Comparison of ENCODE assay signal across 25 mouse cellular contexts in the genomic region with DNA sequence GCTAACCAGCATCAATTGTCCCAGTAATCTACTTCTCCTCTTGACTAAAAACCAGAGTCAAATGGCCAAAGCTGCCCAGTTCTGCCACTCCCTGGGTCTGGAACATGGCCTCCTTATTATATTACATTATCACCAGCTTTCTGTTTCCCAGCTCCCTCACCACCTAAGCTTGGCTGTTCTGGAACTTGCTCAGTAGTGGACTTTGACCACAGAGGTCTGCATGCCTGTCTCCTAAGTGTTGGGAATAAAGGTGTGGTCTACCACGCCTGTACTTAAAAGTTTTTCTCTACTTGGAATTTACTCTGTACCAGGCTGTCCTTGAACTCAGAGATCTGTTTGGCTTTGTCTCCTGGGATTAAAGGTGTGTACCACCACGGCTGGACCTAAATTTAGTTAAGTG.
"Had no signal": no experiment of that assay in that cellular context is flagged by ENCODE, and none has a peak within 500 bp of the region (broad histone marks: within the 10 kb centered on the region; RNA-seq: fewer than 3 reads in every experiment).

No protein-coding gene starts in this region.

- H3K27ac ChIP-seq: gastrocnemius, adult 2 months; hindbrain, embryonic 12.5 days; hindbrain, embryonic 14.5 days; kidney, embryonic 15.5 days; kidney, postnatal 0 days; layer of hippocampus, adult 2 months; left cerebral cortex, adult 2 months; limb, embryonic 13.5 days; limb, embryonic 15.5 days; liver, embryonic 12.5 days; liver, embryonic 14.5 days had no signal

- H3K9ac ChIP-seq: heart, embryonic 12.5 days; hindbrain, embryonic 12.5 days; hindbrain, embryonic 14.5 days; kidney, embryonic 15.5 days; limb, embryonic 13.5 days; limb, embryonic 15.5 days; liver, embryonic 12.5 days; liver, embryonic 14.5 days had no signal

- ATAC-seq: hindbrain, embryonic 16.5 days; inflammation-experienced regulatory T-cells, adult 6 months; liver, embryonic 12.5 days had no signal

- H3K9me3 ChIP-seq: heart, embryonic 12.5 days; hindbrain, embryonic 12.5 days; kidney, embryonic 15.5 days; limb, embryonic 13.5 days; limb, embryonic 15.5 days; liver, embryonic 12.5 days had no signal

- H3K4me1 ChIP-seq: heart, embryonic 12.5 days; hindbrain, embryonic 12.5 days; kidney, embryonic 15.5 days; liver, embryonic 12.5 days had no signal

- H3K36me3 ChIP-seq: heart, embryonic 12.5 days; hindbrain, embryonic 12.5 days; kidney, embryonic 15.5 days; limb, embryonic 13.5 days; limb, embryonic 15.5 days; liver, embryonic 12.5 days had no signal

- H3K4me2 ChIP-seq: heart, embryonic 12.5 days; hindbrain, embryonic 12.5 days; hindbrain, embryonic 14.5 days; kidney, embryonic 15.5 days; limb, embryonic 13.5 days; limb, embryonic 15.5 days; liver, embryonic 12.5 days had no signal

- H3K27me3 ChIP-seq: heart, embryonic 12.5 days; hindbrain, embryonic 12.5 days; kidney, embryonic 15.5 days; limb, embryonic 13.5 days; limb, embryonic 15.5 days; liver, embryonic 12.5 days had no signal

- H3K4me3 ChIP-seq: gastrocnemius, adult 2 months; heart, embryonic 12.5 days; hindbrain, embryonic 12.5 days; kidney, embryonic 15.5 days; layer of hippocampus, adult 2 months; left cerebral cortex, adult 2 months; limb, embryonic 13.5 days; limb, embryonic 15.5 days; liver, embryonic 12.5 days had no signal

- DNase-seq: gastrocnemius, adult 2 months; gastrocnemius, postnatal 10 days; gastrocnemius, postnatal 25 days; heart, adult 18-20 months; heart, postnatal 10 days; heart, postnatal 36 days; kidney, adult 11 months; kidney, adult 2 months; kidney, adult 9 months; kidney, postnatal 14 days; kidney, postnatal 36 days; left cerebral cortex, postnatal 4 days had no signal
